Mouse (Mus musculus): ENCODE data around the gene Mmp25. TPM values are rescaled to one million over a fixed set of nuclear protein-coding genes. Genes with fewer than 3 reads are reported as not detected.
"Not testable (repeated sequence)": the region's sequence is repeated elsewhere in the genome, so short reads cannot be mapped to it uniquely, and the experiment has no call there.

The Mmp25 gene
- polyA plus RNA-seq, 1 experiment, result 1.3 TPM

- TF ChIP-seq CTCF (IDR thresholded peaks at IDR 0.05; ENCODE audit: extremely low read depth, insufficient read depth, insufficient read length, insufficient replicate concordance) (no peak), POLR2A (IDR thresholded peaks at IDR 0.05; ENCODE audit: low read depth, low read length) (no peak)
- 77% methylated on average over 8 of the region's 8 CpGs for WGBS
- Histone ChIP-seq H3K27me3 (ENCODE audit: control insufficient read depth, insufficient read depth, low read length) (no peaks in the 10 kb centered on the region), H3K4me1 (ENCODE audit: control insufficient read depth, insufficient read depth, insufficient read length) (peaks cover 5% of the 10 kb centered on the region; the same call in 1 of the 2 replicates), H3K27ac (ENCODE audit: insufficient read depth, low read length) (no peak overlapping the region), H3K4me3 (ENCODE audit: extremely low read depth, insufficient read depth, insufficient read length) (no peak overlapping the region), H3K36me3 (ENCODE audit: control insufficient read depth, insufficient read depth, low read length) (no peaks in the 10 kb centered on the region)
- no peak for DNase-seq (ENCODE audit: low read depth in 1 of 2, low spot score in 2 of 2)
These were observed 42.0 kb downstream of the Mmp25 start for GRCm38 (mm10) chr17:23603077-23603476.

DNA sequence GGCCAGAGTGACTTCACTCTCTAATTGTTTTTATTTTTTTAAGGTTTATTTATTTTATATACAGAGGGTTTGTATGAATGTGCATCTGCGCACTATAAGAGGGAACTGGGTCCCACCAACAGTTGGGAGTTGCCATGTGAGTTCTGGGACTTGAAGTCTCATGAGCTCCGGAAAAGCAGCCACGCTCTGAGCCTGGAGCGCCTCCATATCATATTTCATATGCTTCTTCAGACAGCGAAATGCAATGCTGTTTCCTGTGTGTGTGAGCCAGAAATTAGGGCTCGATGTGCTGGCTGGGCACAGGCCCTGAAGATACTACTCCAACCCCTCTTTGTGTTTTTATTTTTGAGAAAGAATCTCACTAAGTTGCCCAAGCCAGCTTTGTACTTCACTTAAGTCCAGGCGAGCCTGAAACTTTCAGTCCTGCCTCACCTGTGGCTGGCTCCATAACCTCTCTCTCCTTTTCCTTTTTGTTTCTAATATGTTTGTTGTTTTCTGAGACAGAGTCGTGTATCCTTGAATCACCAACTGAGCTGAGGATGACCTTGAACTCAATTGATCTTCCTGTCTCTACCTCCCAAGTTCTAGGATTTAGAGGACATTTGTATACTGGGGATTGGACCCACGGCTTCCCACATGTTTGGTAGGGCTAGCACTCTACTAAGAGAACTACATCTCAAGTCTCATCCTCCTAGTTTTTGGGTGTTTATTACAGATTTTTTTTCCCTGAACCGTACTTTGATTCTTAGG lies 43.1 kb downstream of the Mmp25 start:
- H3K36me3 ChIP-seq (ENCODE audit: control insufficient read depth, insufficient read depth, low read length), result no peaks in the 10 kb centered on the region
- no peaks in the 10 kb centered on the region for H3K27me3 ChIP-seq (ENCODE audit: control insufficient read depth, insufficient read depth, low read length)
- WGBS, result 70% methylated on average over 10 of the region's 10 CpGs

GRCm38 (mm10) chr17:23600641-23601622 lies 44.1 kb downstream of the Mmp25 start, which contains the start of gene Zscan10:
Gene Zscan10 (plus strand): TSS chr17:23600856.
- H3K4me3 ChIP-seq (ENCODE audit: extremely low read depth, insufficient read depth, insufficient read length), result no peak within 1 kb of the TSS
- H3K4me1 ChIP-seq (ENCODE audit: control insufficient read depth, insufficient read depth, insufficient read length), result peaks cover 5% of the 10 kb centered on the region; the same call in 1 of the 2 replicates
- H3K36me3 ChIP-seq (ENCODE audit: control insufficient read depth, insufficient read depth, low read length), result no peaks in the 10 kb centered on the region
- no peaks in the 10 kb centered on the region for H3K27me3 ChIP-seq (ENCODE audit: control insufficient read depth, insufficient read depth, low read length)
- no peak for TF ChIP-seq CTCF (IDR thresholded peaks at IDR 0.05; ENCODE audit: extremely low read depth, insufficient read depth, insufficient read length, insufficient replicate concordance)
- DNase-seq (ENCODE audit: low read depth in 1 of 2, low spot score in 2 of 2), result no peak
- H3K27ac ChIP-seq (ENCODE audit: insufficient read depth, low read length), result peak within 1 kb of the TSS; percentile 74; the same call in 1 of the 2 replicates
- 89% methylated on average over 15 of the region's 15 CpGs for WGBS

More for the DNA sequence above, 43.1 kb downstream of the Mmp25 start:
- H3K27ac ChIP-seq (ENCODE audit: insufficient read depth, low read length), result no peak overlapping the region
- peaks cover 5% of the 10 kb centered on the region; the same call in 1 of the 2 replicates for H3K4me1 ChIP-seq (ENCODE audit: control insufficient read depth, insufficient read depth, insufficient read length)
- no peak for TF ChIP-seq POLR2A (IDR thresholded peaks at IDR 0.05; ENCODE audit: low read depth, low read length)
- TF ChIP-seq CTCF (IDR thresholded peaks at IDR 0.05; ENCODE audit: extremely low read depth, insufficient read depth, insufficient read length, insufficient replicate concordance), result no peak
- DNase-seq (ENCODE audit: low read depth in 1 of 2, low spot score in 2 of 2), result no peak
- H3K4me3 ChIP-seq (ENCODE audit: extremely low read depth, insufficient read depth, insufficient read length), result no peak overlapping the region

GRCm38 (mm10) chr17:23599605-23600063 lies 45.4 kb downstream of the Mmp25 start:
- H3K4me3 ChIP-seq (ENCODE audit: extremely low read depth, insufficient read depth, insufficient read length), result peak overlapping the region; percentile 47; the same call in 1 of the 2 replicates
- peak overlapping the region; percentile 74 for H3K27ac ChIP-seq (ENCODE audit: insufficient read depth, low read length)
- TF ChIP-seq POLR2A (IDR thresholded peaks at IDR 0.05; ENCODE audit: low read depth, low read length) (no peak), CTCF (IDR thresholded peaks at IDR 0.05; ENCODE audit: extremely low read depth, insufficient read depth, insufficient read length, insufficient replicate concordance) (no peak)
- no peaks in the 10 kb centered on the region for H3K27me3 ChIP-seq (ENCODE audit: control insufficient read depth, insufficient read depth, low read length)
- H3K36me3 ChIP-seq (ENCODE audit: control insufficient read depth, insufficient read depth, low read length), result no peaks in the 10 kb centered on the region
- 28% methylated on average over 7 of the region's 7 CpGs for WGBS
- H3K4me1 ChIP-seq (ENCODE audit: control insufficient read depth, insufficient read depth, insufficient read length), result peaks cover 5% of the 10 kb centered on the region; the same call in 1 of the 2 replicates
- no peak for DNase-seq (ENCODE audit: low read depth in 1 of 2, low spot score in 2 of 2)

DNA sequence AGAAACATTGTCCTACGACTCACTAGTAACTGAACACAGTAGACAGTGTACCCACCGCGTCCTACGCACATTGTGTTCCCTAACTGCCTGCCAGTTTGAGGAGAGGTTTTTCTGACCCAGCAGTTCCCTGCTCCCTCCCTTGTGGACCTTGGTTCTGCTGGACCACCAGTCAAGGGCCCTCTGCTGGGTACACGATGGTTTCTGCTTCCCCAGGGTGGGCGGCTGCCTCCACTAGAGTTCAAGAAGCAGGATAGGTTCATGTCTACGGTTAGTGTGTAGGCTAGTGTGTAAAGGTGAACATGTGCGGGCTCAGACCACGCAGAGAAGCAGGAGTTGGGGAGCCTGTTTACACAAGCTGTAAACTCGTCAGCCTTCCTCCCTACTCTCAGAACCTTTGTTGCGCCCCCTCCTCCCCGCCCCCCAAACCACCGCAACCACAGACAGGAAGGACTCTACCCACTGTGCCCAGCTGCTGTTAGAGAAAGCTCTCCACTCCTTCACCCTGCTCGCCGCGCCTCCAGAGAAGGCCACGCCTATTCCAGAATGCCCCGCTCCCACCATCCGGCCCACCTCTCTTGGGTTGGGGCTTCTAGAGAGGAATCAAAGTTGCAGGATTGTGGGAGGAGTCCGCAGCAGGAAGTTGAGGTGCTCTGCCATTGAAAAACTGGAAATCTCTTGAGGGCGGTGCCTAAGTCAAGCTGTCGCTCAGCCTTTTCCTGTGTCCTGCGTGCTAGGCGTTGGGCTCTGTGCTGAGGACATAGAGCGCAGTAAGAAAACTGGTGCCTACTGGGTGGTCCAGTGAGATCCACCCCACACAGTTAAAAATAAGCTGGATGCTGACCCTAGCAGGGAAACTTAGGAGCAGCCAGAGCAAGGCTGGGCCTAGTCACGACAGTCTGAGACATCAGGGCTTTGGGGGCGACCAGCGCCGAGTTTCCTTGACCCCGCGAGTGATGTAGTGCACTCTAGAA lies 46.2 kb downstream of the Mmp25 start, which contains the start of gene Zfp13:
Gene Zfp13 (minus strand): TSS at position 906 of the 971 bp plus-strand sequence.
- Histone ChIP-seq H3K36me3 (ENCODE audit: control insufficient read depth, insufficient read depth, low read length) (no peaks in the 10 kb centered on the region), H3K4me3 (ENCODE audit: extremely low read depth, insufficient read depth, insufficient read length) (peak within 1 kb of the TSS; percentile 47), H3K4me1 (ENCODE audit: control insufficient read depth, insufficient read depth, insufficient read length) (peaks cover 5% of the 10 kb centered on the region; the same call in 1 of the 2 replicates), H3K27me3 (ENCODE audit: control insufficient read depth, insufficient read depth, low read length) (no peaks in the 10 kb centered on the region), H3K27ac (ENCODE audit: insufficient read depth, low read length) (peak within 1 kb of the TSS; percentile 74)
- TF ChIP-seq POLR2A (IDR thresholded peaks at IDR 0.05; ENCODE audit: low read depth, low read length), result peak; percentile 73; the same call in 1 of the 2 replicates
- TF ChIP-seq CTCF (IDR thresholded peaks at IDR 0.05; ENCODE audit: extremely low read depth, insufficient read depth, insufficient read length, insufficient replicate concordance), result no peak
- peak; percentile 77 to 79 for DNase-seq (ENCODE audit: low read depth in 1 of 2, low spot score in 2 of 2)
- 5% methylated on average over 31 of the region's 31 CpGs for WGBS

- H3K27ac ChIP-seq (ENCODE audit: insufficient read depth, low read length), result not testable (repeated sequence)
These were observed 49.9 kb downstream of the Mmp25 start for GRCm38 (mm10) chr17:23595139-23595538.

More at GRCm38 (mm10) chr17:23595139-23595538, 49.9 kb downstream of the Mmp25 start:
- H3K4me3 ChIP-seq (ENCODE audit: extremely low read depth, insufficient read depth, insufficient read length); DNase-seq (ENCODE audit: low read depth in 1 of 2, low spot score in 2 of 2); H3K36me3 ChIP-seq (ENCODE audit: control insufficient read depth, insufficient read depth, low read length); H3K4me1 ChIP-seq (ENCODE audit: control insufficient read depth, insufficient read depth, insufficient read length); H3K27me3 ChIP-seq (ENCODE audit: control insufficient read depth, insufficient read depth, low read length): not testable (repeated sequence)
- WGBS, result 86% methylated on average over 4 of the region's 4 CpGs
